Mouse (Mus musculus) cerebellum, adult 2 months (tissue): ENCODE results near the gene Ppme1.

Experiments used
- CTCF ChIP-seq: fragments of 200-500 bp; IDR thresholded peaks from 2 replicates; pipeline ENCODE4 v1.5.1; 2011; ENCODE audit warnings: low read depth, mild to moderate bottlenecking, control low read depth, low read length, moderate library complexity, borderline replicate concordance; ENCODE audit not compliant: insufficient read depth
- POLR2A ChIP-seq: fragments of 200-500 bp; IDR thresholded peaks from 2 replicates; pipeline ENCODE4 v1.6.1; 2011; ENCODE audit warnings: low read length, control low read depth, borderline replicate concordance; ENCODE audit not compliant: insufficient read depth

- TF ChIP-seq POLR2A (no peak), CTCF (no peak)
These were observed 78.6 kb downstream of the Ppme1 start for GRCm38 (mm10) chr7:100293546-100293945.
